Mouse (Mus musculus): ENCODE results near the gene Dst.
A peak's percentile ranks its signal among the peaks of the same experiment; 100 is the strongest.

Dst gene

GRCm38 (mm10) chr1:34174961-34175360 is 266.9 kb downstream of the Dst start:
- DNase-seq (ENCODE audit: low spot score in 2 of 2), result no peak

GRCm38 (mm10) chr1:34178022-34178727 is 270.1 kb downstream of the Dst start:
- DNase-seq (ENCODE audit: low spot score in 2 of 2), result no peak

GRCm38 (mm10) chr1:34179756-34180155 is 271.7 kb downstream of the Dst start:
- DNase-seq (ENCODE audit: low spot score in 2 of 2), result no peak

GRCm38 (mm10) chr1:34182406-34183249 is 274.6 kb downstream of the Dst start:
- no peak for DNase-seq (ENCODE audit: low spot score in 2 of 2)

GRCm38 (mm10) chr1:34183250-34183926 is 275.4 kb downstream of the Dst start:
- DNase-seq (ENCODE audit: low spot score in 2 of 2), result no peak

GRCm38 (mm10) chr1:34184266-34184665 is 276.2 kb downstream of the Dst start:
- no peak for DNase-seq (ENCODE audit: low spot score in 2 of 2)

GRCm38 (mm10) chr1:34186033-34186432 is 278.0 kb downstream of the Dst start:
- DNase-seq (ENCODE audit: low spot score in 2 of 2), result no peak

GRCm38 (mm10) chr1:34187501-34187900 is 279.5 kb downstream of the Dst start:
- no peak for DNase-seq (ENCODE audit: low spot score in 2 of 2)

GRCm38 (mm10) chr1:34188721-34189236 is 280.8 kb downstream of the Dst start:
- DNase-seq (ENCODE audit: low spot score in 2 of 2), result no peak

- DNase-seq (ENCODE audit: low spot score in 2 of 2), result no peak
Measured at GRCm38 (mm10) chr1:34189318-34189717, 281.3 kb downstream of the Dst start.

- peak in 1 of 2 experiments; percentile 18 for DNase-seq (ENCODE audit: low spot score in 2 of 2)
Measured at GRCm38 (mm10) chr1:34189970-34190369, 281.9 kb downstream of the Dst start.

GRCm38 (mm10) chr1:34192174-34192573 is 284.1 kb downstream of the Dst start:
- no peak for DNase-seq (ENCODE audit: low spot score in 2 of 2)

GRCm38 (mm10) chr1:34200791-34201190 is 292.8 kb downstream of the Dst start:
- no peak for DNase-seq (ENCODE audit: low spot score in 2 of 2)

GRCm38 (mm10) chr1:34201483-34201882 is 293.5 kb downstream of the Dst start:
- no peak for DNase-seq (ENCODE audit: low spot score in 2 of 2)

- DNase-seq (ENCODE audit: low spot score in 2 of 2), result no peak
Measured at GRCm38 (mm10) chr1:34211704-34212103, 303.7 kb downstream of the Dst start.

GRCm38 (mm10) chr1:34216456-34216855 is 308.4 kb downstream of the Dst start:
- no peak for DNase-seq (ENCODE audit: low spot score in 2 of 2)

GRCm38 (mm10) chr1:34218323-34218722 is 310.3 kb downstream of the Dst start:
- DNase-seq (ENCODE audit: low spot score in 2 of 2), result peak; percentile 53 to 70

- no peak for DNase-seq (ENCODE audit: low spot score in 2 of 2)
Measured at GRCm38 (mm10) chr1:34218801-34219200, 310.8 kb downstream of the Dst start.

- no peak for DNase-seq (ENCODE audit: low spot score in 2 of 2)
Measured at GRCm38 (mm10) chr1:34220094-34220601, 312.1 kb downstream of the Dst start.

GRCm38 (mm10) chr1:34223866-34224265 is 315.8 kb downstream of the Dst start:
- no peak for DNase-seq (ENCODE audit: low spot score in 2 of 2)

GRCm38 (mm10) chr1:34227676-34228075 is 319.7 kb downstream of the Dst start:
- DNase-seq (ENCODE audit: low spot score in 2 of 2), result no peak

GRCm38 (mm10) chr1:34231041-34231440 is 323.0 kb downstream of the Dst start:
- no peak for DNase-seq (ENCODE audit: low spot score in 2 of 2)
